Mouse (Mus musculus) mesoderm, embryonic 11.5 days (tissue): ENCODE measurements at regions not wholly inside any gene's neighbourhood (a gene's known extent, or its start where the extent isn't known, plus 50 kb on each side); places are given as distances from the start of the nearest gene placed in this dataset.
A peak's percentile ranks its signal among the peaks of the same experiment; 100 is the strongest.

ENCODE experiments used
- DNase-seq: peaks from one replicate; pipeline ENCODE4 v3.0.0-alpha.2; 2012; ENCODE audit warnings: low read depth, low spot score

- peak; percentile 77 for DNase-seq
Observed at GRCm38 (mm10) chr4:9005938-9006626, 767.2 kb upstream of the Car8 start.

GRCm38 (mm10) chr4:9003891-9004290 is 765.0 kb upstream of the Car8 start:
- DNase-seq: no peak

- no peak for DNase-seq
Observed at GRCm38 (mm10) chr4:9002380-9002779, 763.5 kb upstream of the Car8 start.

- no peak for DNase-seq
Observed at GRCm38 (mm10) chr4:8998606-8999005, 759.8 kb upstream of the Car8 start.

- DNase-seq: no peak
Observed at GRCm38 (mm10) chr4:8992171-8992570, 753.3 kb upstream of the Car8 start.

GRCm38 (mm10) chr4:8990551-8990950 is 751.7 kb upstream of the Car8 start:
- DNase-seq: no peak

GRCm38 (mm10) chr4:8989614-8990013 is 750.8 kb upstream of the Car8 start:
- DNase-seq: no peak

- DNase-seq: no peak
Observed at GRCm38 (mm10) chr4:8989110-8989509, 750.3 kb upstream of the Car8 start.

- no peak for DNase-seq
Observed at GRCm38 (mm10) chr4:8988345-8988733, 749.5 kb upstream of the Car8 start.

GRCm38 (mm10) chr4:8987544-8988344 is 748.9 kb upstream of the Car8 start:
- DNase-seq: peak; percentile 54

DNA sequence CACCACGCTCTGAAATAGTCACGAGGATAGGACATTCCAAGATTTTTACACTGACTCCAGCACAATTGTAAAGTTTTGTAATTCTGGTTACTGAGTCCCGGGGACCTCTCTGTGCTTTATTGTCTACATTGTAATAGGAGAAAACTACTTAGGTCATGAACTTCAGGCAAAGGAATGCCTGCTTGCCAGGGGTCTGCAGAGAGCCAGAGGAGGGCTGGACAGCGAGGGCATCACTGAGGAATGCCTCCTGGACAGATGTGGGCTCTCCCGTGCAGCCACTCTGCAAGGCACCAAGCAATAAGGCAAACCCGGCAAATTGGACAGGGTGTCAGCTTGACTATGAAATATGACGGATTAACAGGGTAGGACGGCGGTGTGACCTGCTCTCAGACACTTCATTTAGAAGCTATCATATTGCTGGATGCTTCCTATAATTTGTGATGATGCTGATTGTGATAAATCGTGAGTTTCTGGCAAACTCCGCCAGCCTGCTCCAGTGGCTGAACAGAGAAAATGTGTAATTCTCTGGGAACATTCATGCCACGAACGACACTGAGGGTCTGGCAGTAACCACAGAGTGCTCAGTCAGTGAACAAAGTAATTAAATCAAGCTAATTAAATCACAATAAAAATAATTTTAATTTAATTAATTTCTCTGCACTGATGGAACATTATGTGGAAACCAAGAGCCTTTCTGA is 747.7 kb upstream of the Car8 start:
- peak; percentile 56 for DNase-seq

DNA sequence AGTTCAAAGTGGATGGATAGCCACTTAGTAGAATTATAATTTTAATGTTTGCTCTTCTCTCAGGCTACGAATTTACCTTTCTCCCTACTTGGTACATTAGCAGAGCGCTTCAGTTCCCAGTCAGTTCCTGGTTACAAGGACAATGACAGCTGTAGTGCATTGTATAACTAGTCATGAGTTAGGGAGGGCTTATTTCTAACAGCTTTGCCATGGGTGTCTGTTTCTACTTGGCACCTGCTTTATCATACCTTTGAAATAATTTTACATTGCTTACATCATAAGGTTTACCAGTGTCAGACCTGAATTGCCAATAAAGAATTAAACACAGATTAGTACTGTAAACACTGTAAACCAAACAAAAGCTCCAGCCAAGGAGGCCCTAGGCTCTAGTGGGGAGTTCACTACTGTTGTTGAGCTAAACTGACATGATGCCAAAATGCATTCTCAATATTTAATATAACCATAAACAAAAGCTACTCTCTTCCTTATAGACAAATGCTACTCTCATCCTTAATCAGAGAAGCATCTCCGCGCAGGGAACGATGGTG is 745.3 kb upstream of the Car8 start:
- DNase-seq: no peak

GRCm38 (mm10) chr4:8978949-8979348 is 740.1 kb upstream of the Car8 start:
- DNase-seq: no peak

DNA sequence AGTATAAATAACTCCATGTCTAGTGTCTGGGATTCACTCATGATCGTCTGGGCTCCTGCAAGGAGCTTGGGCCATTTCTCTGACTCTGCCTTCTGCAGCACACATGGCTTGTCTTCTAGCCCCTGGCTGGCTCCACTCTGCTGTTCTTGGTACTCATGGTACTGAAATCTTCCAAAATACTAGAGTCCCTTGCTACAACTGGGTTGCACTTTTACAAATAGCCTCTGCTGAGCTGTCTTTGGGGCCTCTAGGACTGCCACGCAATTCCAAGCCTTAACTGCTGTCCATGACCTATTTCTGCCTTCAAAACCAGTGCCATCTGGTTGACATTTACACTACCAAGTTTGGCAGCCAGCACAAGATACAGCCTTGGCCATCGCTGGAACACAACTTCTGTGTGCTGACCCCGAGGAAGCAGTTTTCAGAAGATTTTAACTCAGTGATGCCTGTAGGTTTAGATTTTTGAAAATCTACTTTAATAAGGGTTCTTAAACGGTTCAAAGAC is 731.2 kb upstream of the Car8 start:
- DNase-seq: no peak

DNA sequence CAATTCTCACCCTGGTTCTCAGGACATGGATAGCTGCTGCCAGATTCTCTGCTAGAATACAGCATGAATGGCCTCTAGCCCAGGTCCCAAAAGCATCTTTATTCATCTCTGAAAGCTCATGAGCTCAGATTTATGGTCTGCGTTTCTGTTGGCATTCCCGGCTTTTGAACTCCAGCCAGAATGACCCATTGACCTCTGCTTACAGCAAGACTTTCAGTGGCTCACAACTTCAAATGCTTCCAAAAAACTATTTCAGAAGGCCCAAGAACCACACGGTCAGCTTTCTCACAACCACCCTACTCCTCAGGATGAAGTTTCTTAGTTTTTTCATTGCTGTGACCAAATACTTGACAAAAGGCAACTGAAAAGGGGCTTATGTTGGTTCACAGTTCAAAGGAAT is 729.9 kb upstream of the Car8 start:
- peak; percentile 77 for DNase-seq

DNA sequence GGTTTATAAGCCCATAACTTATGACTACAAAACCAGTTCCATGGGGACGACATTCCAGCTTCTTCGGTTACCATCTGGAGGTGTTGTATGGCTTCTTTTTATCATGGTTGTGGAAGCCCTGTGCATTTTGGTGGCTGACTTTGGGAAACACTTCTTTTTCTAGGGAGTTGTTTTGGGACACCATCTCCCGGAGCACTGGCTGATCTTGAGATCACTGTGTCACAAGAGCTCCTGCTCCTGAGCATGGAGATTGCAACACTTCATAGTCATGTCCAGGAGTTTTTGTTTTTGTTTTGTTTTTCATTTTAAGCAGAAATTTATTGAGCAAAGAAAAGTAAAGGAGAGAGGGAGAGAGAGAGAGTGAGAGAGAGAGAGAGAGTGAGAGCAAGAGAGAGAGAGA is 729.1 kb upstream of the Car8 start:
- DNase-seq: no peak

DNA sequence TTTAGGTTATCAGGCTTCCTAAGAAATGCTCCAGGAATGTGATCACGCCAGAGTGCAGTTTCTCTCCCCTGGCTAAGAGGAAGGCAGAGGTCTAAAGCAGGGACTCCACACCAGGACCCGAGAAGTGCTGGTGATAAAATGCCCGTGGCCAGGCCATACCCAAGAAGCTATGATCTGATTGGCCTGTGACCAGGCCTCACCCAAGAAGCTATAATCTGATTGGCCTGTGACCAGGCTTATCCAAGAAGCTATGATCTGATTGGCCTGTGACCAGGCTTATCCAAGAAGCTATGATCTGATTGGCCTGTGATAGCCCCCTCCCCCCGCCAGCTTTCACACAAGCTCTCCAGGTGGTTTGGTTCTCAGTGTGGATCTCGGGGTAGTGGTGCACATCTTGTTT is 726.7 kb upstream of the Car8 start:
- no peak for DNase-seq

GRCm38 (mm10) chr4:8962959-8963572 is 724.2 kb upstream of the Car8 start:
- DNase-seq: no peak

DNA sequence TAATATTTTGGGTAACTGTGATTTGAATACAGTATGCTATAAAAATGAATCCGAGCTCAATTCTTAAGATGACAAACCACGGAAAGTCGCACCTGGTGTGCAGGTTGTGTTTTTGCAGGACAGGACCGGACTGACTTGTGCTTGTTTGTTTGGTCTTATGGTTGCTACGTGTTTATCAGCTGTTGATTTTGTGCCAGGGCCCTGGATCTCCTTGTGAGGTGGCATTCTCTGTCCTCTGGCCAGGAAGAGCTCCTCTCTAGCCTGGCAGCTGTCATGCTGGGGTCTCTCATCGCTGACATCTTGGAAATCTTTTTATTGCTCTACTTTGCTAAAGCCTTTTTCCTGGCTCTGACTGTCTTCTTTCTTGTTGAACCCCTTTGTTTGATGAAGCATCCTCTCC is 723.0 kb upstream of the Car8 start:
- DNase-seq: no peak

GRCm38 (mm10) chr4:8957771-8958170 is 718.9 kb upstream of the Car8 start:
- DNase-seq: no peak

- no peak for DNase-seq
Observed at GRCm38 (mm10) chr4:8957023-8957343, 718.1 kb upstream of the Car8 start.
